Mouse (Mus musculus): ENCODE data around the gene Nr2f1.

The Nr2f1 gene

GRCm38 (mm10) chr13:78171320-78171719 is 28.2 kb downstream of the Nr2f1 start:
- H3K36me3 ChIP-seq (ENCODE audit: insufficient read depth, low read length): no peaks in the 10 kb centered on the region
- TF ChIP-seq CTCF (conservative IDR thresholded peaks at IDR 0.05; ENCODE audit: low read length) (no peak), NANOG (IDR thresholded peaks at IDR 0.05; ENCODE audit: borderline replicate concordance, low read length) (no peak), POU5F1 (IDR thresholded peaks at IDR 0.05; ENCODE audit: borderline replicate concordance, low read length) (no peak)
- H3K27me3 ChIP-seq (ENCODE audit: insufficient read depth, low read length): peaks cover 63% of the 10 kb centered on the region
- no peaks in the 10 kb centered on the region for H3K9me3 ChIP-seq (ENCODE audit: low read length)
- H3K4me1 ChIP-seq (replicated peaks; ENCODE audit: low read depth, low read length): peaks cover 4% of the 10 kb centered on the region
- peak overlapping the region; percentile 37; the same call in 1 of the 2 replicates for H3K4me3 ChIP-seq (replicated peaks; ENCODE audit: low read length)

GRCm38 (mm10) chr13:78168166-78168565 is 31.4 kb downstream of the Nr2f1 start:
- H3K27me3 ChIP-seq (ENCODE audit: insufficient read depth, low read length): peaks cover 64% of the 10 kb centered on the region
- H3K36me3 ChIP-seq (ENCODE audit: insufficient read depth, low read length): no peaks in the 10 kb centered on the region
- H3K4me3 ChIP-seq (replicated peaks; ENCODE audit: low read length): no peak overlapping the region
- TF ChIP-seq NANOG (IDR thresholded peaks at IDR 0.05; ENCODE audit: borderline replicate concordance, low read length) (no peak), POU5F1 (IDR thresholded peaks at IDR 0.05; ENCODE audit: borderline replicate concordance, low read length) (no peak), CTCF (conservative IDR thresholded peaks at IDR 0.05; ENCODE audit: low read length) (no peak)
- H3K4me1 ChIP-seq (replicated peaks; ENCODE audit: low read depth, low read length): peaks cover 4% of the 10 kb centered on the region
- H3K9me3 ChIP-seq (ENCODE audit: low read length): no peaks in the 10 kb centered on the region

GRCm38 (mm10) chr13:78164941-78165340 is 34.6 kb downstream of the Nr2f1 start:
- TF ChIP-seq CTCF (conservative IDR thresholded peaks at IDR 0.05; ENCODE audit: low read length): no peak
- no peak for TF ChIP-seq POU5F1 (IDR thresholded peaks at IDR 0.05; ENCODE audit: borderline replicate concordance, low read length)
- no peak for TF ChIP-seq NANOG (IDR thresholded peaks at IDR 0.05; ENCODE audit: borderline replicate concordance, low read length)
- no peak overlapping the region for H3K4me3 ChIP-seq (replicated peaks; ENCODE audit: low read length)

GRCm38 (mm10) chr13:78163087-78163958 is 36.2 kb downstream of the Nr2f1 start:
- Histone ChIP-seq H3K9me3 (ENCODE audit: low read length) (no peaks in the 10 kb centered on the region), H3K4me3 (replicated peaks; ENCODE audit: low read length) (peak overlapping the region; percentile 86), H3K4me1 (replicated peaks; ENCODE audit: low read depth, low read length) (peaks cover 4% of the 10 kb centered on the region), H3K36me3 (ENCODE audit: insufficient read depth, low read length) (no peaks in the 10 kb centered on the region), H3K27me3 (ENCODE audit: insufficient read depth, low read length) (peaks cover 43% of the 10 kb centered on the region)
- TF ChIP-seq POU5F1 (IDR thresholded peaks at IDR 0.05; ENCODE audit: borderline replicate concordance, low read length) (no peak), CTCF (conservative IDR thresholded peaks at IDR 0.05; ENCODE audit: low read length) (no peak; the same call in 1 of the 2 replicates), NANOG (IDR thresholded peaks at IDR 0.05; ENCODE audit: borderline replicate concordance, low read length) (no peak)

More at GRCm38 (mm10) chr13:78164941-78165340, 34.6 kb downstream of the Nr2f1 start:
- Histone ChIP-seq H3K4me1 (replicated peaks; ENCODE audit: low read depth, low read length) (peaks cover 4% of the 10 kb centered on the region), H3K9me3 (ENCODE audit: low read length) (no peaks in the 10 kb centered on the region), H3K27me3 (ENCODE audit: insufficient read depth, low read length) (peaks cover 49% of the 10 kb centered on the region), H3K36me3 (ENCODE audit: insufficient read depth, low read length) (no peaks in the 10 kb centered on the region)

GRCm38 (mm10) chr13:78162149-78162548 is 37.4 kb downstream of the Nr2f1 start:
- Histone ChIP-seq H3K4me3 (replicated peaks; ENCODE audit: low read length) (no peak overlapping the region), H3K4me1 (replicated peaks; ENCODE audit: low read depth, low read length) (peaks cover 4% of the 10 kb centered on the region), H3K9me3 (ENCODE audit: low read length) (no peaks in the 10 kb centered on the region), H3K36me3 (ENCODE audit: insufficient read depth, low read length) (no peaks in the 10 kb centered on the region), H3K27me3 (ENCODE audit: insufficient read depth, low read length) (peaks cover 37% of the 10 kb centered on the region)
- TF ChIP-seq NANOG (IDR thresholded peaks at IDR 0.05; ENCODE audit: borderline replicate concordance, low read length) (no peak), CTCF (conservative IDR thresholded peaks at IDR 0.05; ENCODE audit: low read length) (no peak), POU5F1 (IDR thresholded peaks at IDR 0.05; ENCODE audit: borderline replicate concordance, low read length) (no peak)

GRCm38 (mm10) chr13:78157465-78157864 is 42.1 kb downstream of the Nr2f1 start:
- 0 out of 2 replicates have a peak, but pooled peaks cover under 1% of the 10 kb centered on the region for H3K4me1 ChIP-seq (replicated peaks; ENCODE audit: low read depth, low read length)
- no peaks in the 10 kb centered on the region for H3K36me3 ChIP-seq (ENCODE audit: insufficient read depth, low read length)
- no peak overlapping the region for H3K4me3 ChIP-seq (replicated peaks; ENCODE audit: low read length)
- H3K9me3 ChIP-seq (ENCODE audit: low read length): no peaks in the 10 kb centered on the region
- TF ChIP-seq NANOG (IDR thresholded peaks at IDR 0.05; ENCODE audit: borderline replicate concordance, low read length) (no peak), POU5F1 (IDR thresholded peaks at IDR 0.05; ENCODE audit: borderline replicate concordance, low read length) (no peak), CTCF (conservative IDR thresholded peaks at IDR 0.05; ENCODE audit: low read length) (no peak)
- peaks cover 11% of the 10 kb centered on the region for H3K27me3 ChIP-seq (ENCODE audit: insufficient read depth, low read length)
